Mouse (Mus musculus) monocyte, adult 5-6 weeks (primary cell): Measurements from ENCODE around the gene Zfp551. TPM values are rescaled to one million over a fixed set of nuclear protein-coding genes. Genes with fewer than 3 reads are reported as not detected.

Experiments used
- ATAC-seq: fragments of 153-309, 156-312 bp; replicated peaks from 2 replicates; pipeline ENCODE4 v1.8.0; 2017; ENCODE audit warnings: mild to moderate bottlenecking; ENCODE audit not compliant: low TSS enrichment, insufficient number of reproducible peaks, severe bottlenecking, poor library complexity, low FRiP score
- total RNA-seq: library from RNA; stranded (forward); fragments of 200-1000, 200-491, 200-594 nt; gene quantifications from 3 replicates; pipeline ENCODE4 v1.2.3, GENCODE M21; 2017

The Zfp551 gene
- 1.3 to 2.5 TPM (median 1.7 TPM) in 3 replicates for total RNA-seq

DNA sequence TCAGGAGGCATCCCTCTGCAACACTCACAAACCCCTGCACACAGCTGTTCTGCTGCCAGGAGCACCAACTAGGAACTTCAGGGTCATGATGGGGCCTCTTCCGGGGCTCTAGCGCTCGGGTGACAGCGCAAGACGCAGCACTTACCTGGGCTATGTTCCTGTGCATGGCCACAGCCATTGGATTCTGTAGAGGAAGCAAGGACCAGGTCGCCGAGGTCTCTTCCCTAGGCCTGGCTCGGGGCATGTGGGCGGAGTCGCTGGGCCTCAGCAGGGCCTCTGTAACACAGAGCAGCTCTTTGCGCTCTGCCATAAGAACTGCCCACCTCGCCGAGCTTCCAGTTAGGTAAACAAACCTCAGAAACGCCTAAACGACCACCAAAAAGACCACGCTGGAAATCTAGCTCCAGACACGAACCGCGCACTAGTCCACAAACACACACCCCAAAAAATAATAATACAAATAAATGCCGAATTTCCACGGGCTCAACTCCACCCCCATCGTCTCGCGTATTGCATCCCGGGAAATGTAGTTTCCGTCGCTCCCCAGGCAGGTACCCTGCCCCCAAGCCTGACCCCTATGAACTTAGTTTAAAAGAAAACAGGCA, at the start of gene Zfp551:
Gene Zfp551 (minus strand): TSS at position 507 of the 605 bp plus-strand sequence.
- ATAC-seq = no peak; the same call in 1 of the 2 replicates

DNA sequence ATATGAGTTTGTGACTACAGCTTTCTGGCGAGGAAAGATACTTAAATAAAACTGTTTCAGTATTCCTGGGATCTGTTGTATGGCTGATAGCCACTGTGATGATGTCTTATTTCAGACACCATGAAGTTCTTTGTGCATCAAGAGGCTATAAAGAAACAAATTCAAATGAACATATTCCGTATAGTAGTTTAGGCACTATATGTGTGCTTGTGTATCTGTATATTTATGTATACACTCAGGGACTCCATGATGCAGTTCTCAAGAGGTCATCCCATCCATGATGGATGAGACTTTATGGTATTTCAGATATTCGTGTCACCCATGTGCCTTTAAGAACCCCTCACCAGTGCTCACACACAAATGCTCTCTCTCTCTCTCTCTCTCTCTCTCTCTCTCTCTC, 304 bp upstream of the Zfp551 start:
- no peak for ATAC-seq

DNA sequence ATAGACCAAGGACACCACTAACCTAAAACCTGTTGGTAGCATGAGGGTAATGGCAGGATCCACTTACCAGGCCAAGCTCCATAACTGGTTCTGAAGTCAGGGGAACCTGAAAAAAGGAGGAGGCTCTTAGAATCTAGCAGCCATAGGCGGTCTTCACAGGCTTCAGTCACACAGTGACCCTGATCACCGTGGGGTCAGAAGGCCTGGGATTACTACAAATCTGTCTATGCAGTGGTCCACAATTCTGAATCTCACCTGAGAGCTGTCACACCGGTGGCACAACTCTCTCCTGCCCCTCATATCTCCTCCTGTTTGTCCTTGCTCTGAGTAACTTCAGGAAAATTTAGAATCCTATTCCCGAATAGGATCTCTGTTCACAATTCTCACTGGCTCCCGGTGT, 810 bp downstream of the Zfp551 start:
- no peak for ATAC-seq

DNA sequence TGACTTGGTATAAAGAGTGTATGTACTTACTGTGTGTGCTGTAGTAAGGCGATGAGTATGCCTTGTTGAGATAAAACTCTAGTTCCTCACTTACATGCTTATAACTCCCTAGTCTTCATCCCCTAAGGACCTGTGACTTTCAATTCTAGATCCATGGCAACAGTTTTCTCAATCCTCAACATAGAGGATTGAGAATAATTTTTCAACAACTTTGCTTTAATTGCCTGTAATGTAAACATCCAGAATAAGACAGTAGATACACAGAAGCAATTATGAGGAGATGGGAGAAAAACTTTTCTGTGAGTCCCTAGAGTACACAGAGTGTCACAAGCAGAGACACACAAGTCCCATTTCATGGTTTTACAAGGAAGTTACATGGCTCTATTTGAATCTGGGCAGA, 53.4 kb downstream of the Zfp551 start, which contains the start of gene Vmn1r84:
Gene Vmn1r84 (minus strand): TSS at position 101 of the 400 bp plus-strand sequence.
- no peak for ATAC-seq

Other genes with a start within 250 kb of the Zfp551 start
- not detected in 3 replicates for gene Vmn1r80, start 233.5 kb downstream of the Zfp551 start, total RNA-seq
- under 0.01 to 0.10 TPM in 2 of 3 replicates, not detected in the other for gene Vmn1r81, start 154.5 kb downstream of the Zfp551 start, total RNA-seq
- gene Vmn1r82, start 122.3 kb downstream of the Zfp551 start, total RNA-seq = not detected in 3 replicates
- gene Vmn1r83, start 93.3 kb downstream of the Zfp551 start, total RNA-seq = not detected in 3 replicates
- gene Vmn1r84, start 53.5 kb downstream of the Zfp551 start, total RNA-seq = not detected in 3 replicates
- gene Zfp606, start 55.5 kb upstream of the Zfp551 start, total RNA-seq = 3.6 to 10.8 TPM (median 9.3 TPM) in 3 replicates
- gene 2900092C05Rik, start 89.8 kb upstream of the Zfp551 start, total RNA-seq = not detected in 3 replicates
- 0.11 TPM in 1 of 3 replicates, not detected in the others for gene Vmn2r53, start 186.0 kb upstream of the Zfp551 start, total RNA-seq
- gene Vmn2r54, start 217.6 kb upstream of the Zfp551 start, total RNA-seq = not detected in 3 replicates